Mouse (Mus musculus) right cerebral cortex, adult 2 months (tissue): ENCODE measurements around the gene Ssh3.
A peak's percentile ranks its signal among the peaks of the same experiment; 100 is the strongest.
"Not testable (repeated sequence)": the region's sequence is repeated elsewhere in the genome, so short reads cannot be mapped to it uniquely, and the experiment has no call there.

Experiments
- DNase-seq, 2 experiments: peaks; one replicate each; pipeline ENCODE4 v3.0.0; 2021 to 2022; ENCODE audit warnings: low spot score in 2 of 2

Ssh3 gene

GRCm38 (mm10) chr19:4296611-4297010, 27.6 kb upstream of the Ssh3 start:
- DNase-seq = no peak

- DNase-seq = no peak
These were observed 26.4 kb upstream of the Ssh3 start for GRCm38 (mm10) chr19:4295391-4295790.

- DNase-seq = no peak
These were observed 25.6 kb upstream of the Ssh3 start for GRCm38 (mm10) chr19:4294381-4295097.

GRCm38 (mm10) chr19:4291161-4291560, 22.2 kb upstream of the Ssh3 start:
- no peak for DNase-seq

GRCm38 (mm10) chr19:4290749-4291148, 21.8 kb upstream of the Ssh3 start:
- DNase-seq = no peak

GRCm38 (mm10) chr19:4283653-4284052, 14.7 kb upstream of the Ssh3 start:
- DNase-seq = peak in 1 of 2 experiments; percentile 35

GRCm38 (mm10) chr19:4282898-4283553, 14.0 kb upstream of the Ssh3 start, which contains the start of gene Ankrd13d:
Gene Ankrd13d (minus strand): TSS chr19:4283137.
- DNase-seq = peak; percentile 92 to 94

GRCm38 (mm10) chr19:4280425-4280824, 11.4 kb upstream of the Ssh3 start:
- DNase-seq = no peak

- DNase-seq = no peak
These were observed 10.5 kb upstream of the Ssh3 start for GRCm38 (mm10) chr19:4279487-4279886.

- DNase-seq = no peak
These were observed 2.0 kb upstream of the Ssh3 start for GRCm38 (mm10) chr19:4270972-4271371.

- DNase-seq = no peak
These were observed 1.2 kb upstream of the Ssh3 start for GRCm38 (mm10) chr19:4270187-4270586.

- DNase-seq = no peak
These were observed 3.0 kb downstream of the Ssh3 start for GRCm38 (mm10) chr19:4265956-4266355.

GRCm38 (mm10) chr19:4264171-4264780, 4.7 kb downstream of the Ssh3 start:
- DNase-seq = no peak

- no peak for DNase-seq
These were observed 5.3 kb downstream of the Ssh3 start for GRCm38 (mm10) chr19:4263702-4264101.

GRCm38 (mm10) chr19:4262756-4263155, 6.2 kb downstream of the Ssh3 start:
- no peak for DNase-seq

GRCm38 (mm10) chr19:4261038-4261698, 7.8 kb downstream of the Ssh3 start:
- DNase-seq = no peak

GRCm38 (mm10) chr19:4257897-4258252, 11.1 kb downstream of the Ssh3 start:
- DNase-seq = no peak

GRCm38 (mm10) chr19:4257216-4257896, 11.6 kb downstream of the Ssh3 start:
- DNase-seq = peak; percentile 95 to 96

GRCm38 (mm10) chr19:4255583-4256162, 13.3 kb downstream of the Ssh3 start:
- no peak for DNase-seq

GRCm38 (mm10) chr19:4254230-4254629, 14.8 kb downstream of the Ssh3 start:
- DNase-seq = no peak

- not testable (repeated sequence) for DNase-seq
These were observed 20.3 kb downstream of the Ssh3 start for GRCm38 (mm10) chr19:4248683-4249082.
